Mouse (Mus musculus) left cerebral cortex, postnatal 10 days (tissue): ENCODE data around the gene Hsd17b12. TPM values are rescaled to one million over a fixed set of nuclear protein-coding genes. Genes with fewer than 3 reads are reported as not detected.

Experiments used
- DNase-seq, 2 experiments: peaks; one replicate each; pipeline ENCODE4 v3.0.0; 2021 to 2022; ENCODE audit warnings: low spot score in 2 of 2, mixed read lengths in 1 of 2; ENCODE audit errors: extremely low spot score in 1 of 2
- intact Hi-C: fragments of 180-260 bp; cut with DNase I; formaldehyde crosslinking; loops from one replicate; pipeline ENCODE4 v1.15.1; 2025
- total RNA-seq, 2 experiments: library from RNA; stranded (reverse); gene quantifications; 2 replicates each; pipeline ENCODE4 v1.2.3; 2021

Gene Hsd17b12
- total RNA-seq, 2 experiments from 2014 or later = 75.3 to 78.2 TPM

GRCm38 (mm10) chr2:94122182-94123041 lies 35.4 kb downstream of the Hsd17b12 start:
- intact Hi-C loops = no loop called here
- peak in 1 of 2 experiments; percentile 29 for DNase-seq

- intact Hi-C loops = no loop called here
- no peak for DNase-seq
Observed at GRCm38 (mm10) chr2:94103758-94104157, 54.0 kb downstream of the Hsd17b12 start.

- intact Hi-C loops = no loop called here
- no peak for DNase-seq
Observed at GRCm38 (mm10) chr2:94089901-94090300, 67.9 kb downstream of the Hsd17b12 start.

- no peak for DNase-seq
- intact Hi-C loops = no loop called here
Observed at GRCm38 (mm10) chr2:94069482-94069881, 88.3 kb downstream of the Hsd17b12 start.

- intact Hi-C loops = no loop called here
- DNase-seq = no peak
Observed at GRCm38 (mm10) chr2:94066540-94067135, 91.1 kb downstream of the Hsd17b12 start.

- no peak for DNase-seq
- intact Hi-C loops = no loop called here
Observed at GRCm38 (mm10) chr2:94066120-94066519, 91.6 kb downstream of the Hsd17b12 start.

- DNase-seq = no peak
- intact Hi-C loops = no loop called here
Observed at GRCm38 (mm10) chr2:94062791-94063190, 95.0 kb downstream of the Hsd17b12 start.

GRCm38 (mm10) chr2:94059459-94059858 lies 98.3 kb downstream of the Hsd17b12 start:
- intact Hi-C loops = loop anchor here (5.0 kb wide), 2 partner anchors 98 to 183 kb away; partner anchors contain the start of gene Hsd17b12
- DNase-seq = peak in 1 of 2 experiments; percentile 46

GRCm38 (mm10) chr2:94054813-94055212 lies 103.0 kb downstream of the Hsd17b12 start:
- peak in 1 of 2 experiments; percentile 56 for DNase-seq
- intact Hi-C loops = loop anchor here (5.0 kb wide), 2 partner anchors 102 to 187 kb away; partner anchors contain the start of gene Hsd17b12

GRCm38 (mm10) chr2:94051952-94052351 lies 105.8 kb downstream of the Hsd17b12 start:
- no peak for DNase-seq
- intact Hi-C loops = no loop called here

GRCm38 (mm10) chr2:94050901-94051300 lies 106.9 kb downstream of the Hsd17b12 start:
- intact Hi-C loops = no loop called here
- no peak for DNase-seq

- intact Hi-C loops = loop anchor here (5.0 kb wide), 1 partner anchor 198 kb away; no protein-coding TSS in a partner anchor
- DNase-seq = no peak
Observed at GRCm38 (mm10) chr2:94049471-94050176, 108.1 kb downstream of the Hsd17b12 start.

- intact Hi-C loops = loop anchor here (5.0 kb wide), 1 partner anchor 198 kb away; no protein-coding TSS in a partner anchor
Observed at GRCm38 (mm10) chr2:94048733-94049470, 108.9 kb downstream of the Hsd17b12 start.

GRCm38 (mm10) chr2:94048271-94048670 lies 109.5 kb downstream of the Hsd17b12 start:
- DNase-seq = no peak
- intact Hi-C loops = loop anchor here (5.0 kb wide), 1 partner anchor 199 kb away; no protein-coding TSS in a partner anchor

More at GRCm38 (mm10) chr2:94048733-94049470, 108.9 kb downstream of the Hsd17b12 start:
- no peak for DNase-seq

GRCm38 (mm10) chr2:94045411-94046090 lies 112.2 kb downstream of the Hsd17b12 start:
- no peak for DNase-seq
- intact Hi-C loops = loop anchor here (5.0 kb wide), 1 partner anchor 202 kb away; no protein-coding TSS in a partner anchor

- DNase-seq = no peak
- intact Hi-C loops = no loop called here
Observed at GRCm38 (mm10) chr2:94044174-94044573, 113.6 kb downstream of the Hsd17b12 start.

- DNase-seq = peak in 1 of 2 experiments; percentile 48
Observed at GRCm38 (mm10) chr2:94043662-94044061, 114.1 kb downstream of the Hsd17b12 start.

GRCm38 (mm10) chr2:94042461-94042860 lies 115.3 kb downstream of the Hsd17b12 start:
- DNase-seq = no peak
- intact Hi-C loops = no loop called here

More at GRCm38 (mm10) chr2:94043662-94044061, 114.1 kb downstream of the Hsd17b12 start:
- intact Hi-C loops = no loop called here
